In the genomic region with DNA sequence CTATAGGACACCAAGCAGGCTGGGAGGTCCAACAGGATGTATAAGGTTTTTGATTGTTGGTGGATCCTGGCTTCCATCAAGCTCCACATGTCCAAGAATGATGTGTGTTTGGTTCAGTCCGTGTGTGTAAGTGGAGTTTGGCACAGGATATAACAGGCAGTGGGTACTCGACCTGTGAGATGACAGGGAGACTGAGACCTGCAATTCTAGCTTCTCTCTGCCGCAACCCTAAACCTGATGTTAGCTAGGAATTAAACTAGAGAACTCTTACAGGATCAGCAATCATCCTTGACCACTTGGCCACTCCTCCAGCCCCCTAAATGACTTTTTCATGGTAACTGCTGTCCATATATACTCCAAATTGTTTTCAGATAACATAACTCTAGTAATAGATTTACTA, we compare ENCODE assay signal across 8 mouse cellular contexts. TPM values are rescaled to one million over a fixed set of nuclear protein-coding genes. Genes with fewer than 3 reads are reported as not detected.
DNase-seq lines count a peak whose midpoint lies in the region; ATAC-seq and TF ChIP-seq lines count a peak whose summit lies in the region.

No protein-coding gene starts in this region.

- H3K4me2 ChIP-seq in heart, embryonic 16.5 days (ENCODE audit: low read depth, low read length) = peak overlapping the region; percentile 71; the same call in 1 of the 2 replicates
- peak overlapping the region; percentile 74 for H3K4me2 ChIP-seq in liver, embryonic 15.5 days

- no peak for TF ChIP-seq EP300 in heart, adult 2 months (IDR thresholded peaks at IDR 0.05; ENCODE audit: insufficient read depth, low read depth, low read length)

- H3K9me3 ChIP-seq in heart, embryonic 16.5 days (replicated peaks; ENCODE audit: control insufficient read depth, low read length) = no peaks in the 10 kb centered on the region
- no peaks in the 10 kb centered on the region for H3K9me3 ChIP-seq in E14TG2a.4 (ENCODE audit: low read length)
- H3K9me3 ChIP-seq in liver, embryonic 15.5 days (replicated peaks) = no peaks in the 10 kb centered on the region

- peak overlapping the region; percentile 74; the same call in 1 of the 2 replicates for H3K9ac ChIP-seq in heart, embryonic 16.5 days (ENCODE audit: low read length)
- H3K9ac ChIP-seq in heart, adult 2 months (ENCODE audit: low read depth, low read length) = no peak overlapping the region
- H3K9ac ChIP-seq in liver, embryonic 15.5 days = peak overlapping the region; percentile 62

- no peak for DNase-seq in heart, adult 2 months
- no peak for DNase-seq in adrenal gland, postnatal 25 days
- DNase-seq in frontal cortex, postnatal 36 days (ENCODE audit: low spot score in 2 of 2) = no peak
- DNase-seq in lung, postnatal 25 days (ENCODE audit: low spot score) = no peak

- peak overlapping the region; percentile 41 for H3K27ac ChIP-seq in heart, embryonic 16.5 days (ENCODE audit: low read length)
- no peak overlapping the region for H3K27ac ChIP-seq in heart, adult 2 months
- peak overlapping the region; percentile 99 for H3K27ac ChIP-seq in liver, embryonic 15.5 days (replicated peaks)

- no peak for ATAC-seq in heart, embryonic 16.5 days (replicated peaks; ENCODE audit: extremely low read depth, insufficient read depth, low FRiP score)
- peak; percentile 7; the same call in 1 of the 2 replicates for ATAC-seq in erythroid progenitor cell, adult 5-6 weeks (replicated peaks; ENCODE audit: low FRiP score, poor library complexity, severe bottlenecking)
- no peak for ATAC-seq in liver, embryonic 15.5 days (ENCODE audit: insufficient read depth)

- H3K36me3 ChIP-seq in heart, embryonic 16.5 days (ENCODE audit: control insufficient read depth, insufficient read depth) = no peaks in the 10 kb centered on the region
- H3K36me3 ChIP-seq in heart, adult 2 months (ENCODE audit: control insufficient read depth, insufficient read depth, low read length) = peaks cover 2% of the 10 kb centered on the region; the same call in 1 of the 2 replicates
- peaks cover 3% of the 10 kb centered on the region for H3K36me3 ChIP-seq in E14TG2a.4 (ENCODE audit: insufficient read depth, low read length)
- H3K36me3 ChIP-seq in liver, embryonic 15.5 days (replicated peaks) = 0 out of 2 replicates have a peak, but pooled peaks cover 2% of the 10 kb centered on the region

- no peaks in the 10 kb centered on the region for H3K27me3 ChIP-seq in heart, embryonic 16.5 days (ENCODE audit: control insufficient read depth, insufficient read depth, low read length)
- no peaks in the 10 kb centered on the region for H3K27me3 ChIP-seq in heart, adult 2 months (ENCODE audit: control insufficient read depth, insufficient read depth, low read length)
- H3K27me3 ChIP-seq in E14TG2a.4 (ENCODE audit: insufficient read depth, low read length) = no peaks in the 10 kb centered on the region
- H3K27me3 ChIP-seq in liver, embryonic 15.5 days = no peaks in the 10 kb centered on the region

- WGBS in heart, embryonic 16.5 days = 35% methylated on average over 3 of the region's 3 CpGs
- WGBS in heart, adult 2 months = 50% methylated on average over 3 of the region's 3 CpGs
- 26% methylated on average over 3 of the region's 3 CpGs for WGBS in liver, embryonic 15.5 days (ENCODE audit: insufficient replicate concordance)

- no peak for TF ChIP-seq CTCF in heart, adult 2 months (IDR thresholded peaks at IDR 0.05)
- no peak for TF ChIP-seq CTCF in E14TG2a.4 (conservative IDR thresholded peaks at IDR 0.05; ENCODE audit: low read length)

- no peak overlapping the region for H3K4me3 ChIP-seq in heart, embryonic 16.5 days (ENCODE audit: low read length)
- H3K4me3 ChIP-seq in heart, adult 2 months = no peak overlapping the region
- peak overlapping the region; percentile 69 for H3K4me3 ChIP-seq in E14TG2a.4 (replicated peaks; ENCODE audit: low read length)
- H3K4me3 ChIP-seq in liver, embryonic 15.5 days (replicated peaks) = peak overlapping the region; percentile 57

- intact Hi-C loops in heart, adult 2 months (cut with DNase I) = loop anchor here (2.0 to 10.0 kb wide), 4 partner anchors 34 to 1982 kb away; partner anchors contain the start of genes Hist1h1c, Hist1h2ac, Hist1h2ag and Hist1h2an

- TF ChIP-seq POLR2A in heart, adult 2 months (IDR thresholded peaks at IDR 0.05; ENCODE audit: insufficient read depth, low read depth, low read length) = no peak

- H3K4me1 ChIP-seq in heart, embryonic 16.5 days (ENCODE audit: control insufficient read depth, insufficient read depth, low read length) = peaks cover 17% of the 10 kb centered on the region
- H3K4me1 ChIP-seq in heart, adult 2 months (ENCODE audit: control insufficient read depth, insufficient read depth, low read length) = no peaks in the 10 kb centered on the region; the same call in none of the 2 replicates
- H3K4me1 ChIP-seq in E14TG2a.4 (replicated peaks; ENCODE audit: low read depth, low read length) = peaks cover 37% of the 10 kb centered on the region
- peaks cover 38% of the 10 kb centered on the region for H3K4me1 ChIP-seq in liver, embryonic 15.5 days (replicated peaks)

- no peaks in the 10 kb centered on the region for H3K79me2 ChIP-seq in heart, adult 2 months (replicated peaks; ENCODE audit: control insufficient read depth, insufficient read depth, low read length)

RNA-seq across cellular contexts. Expression of gene Hist1h2ak, which starts 1.3 kb away (rescaled TPM):
- 9.3 and 10.0 TPM in 2 replicates for polyA plus RNA-seq in heart, embryonic 16.5 days (2015; fragmentation: Nextera tagmentation; extraction: Ambion mirVana)
- total RNA-seq in heart, adult 2 months (2021) = 1 to 10 TPM; 1.3 to 4.2 TPM
- 0.62 TPM in 1 of 2 replicates, not detected in the other for polyA plus RNA-seq in heart, adult 2 months (2012; rRNA removed)
- 480 and 792 TPM in 2 replicates for total RNA-seq in erythroid progenitor cell, adult 5-6 weeks (2015; ENCODE audit: low replicate concordance)
- 4,887 and 6,345 TPM in 2 replicates for total RNA-seq in erythroid progenitor cell, adult 5-6 weeks (2017; ENCODE audit: low replicate concordance)
- polyA plus RNA-seq in liver, embryonic 15.5 days (2015; fragmentation: Nextera tagmentation; extraction: Ambion mirVana) = 40.7 and 47.8 TPM in 2 replicates
- 28.8 and 39.5 TPM in 2 replicates for total RNA-seq in adrenal gland, postnatal 25 days (2021)

RNA-seq across cellular contexts. Expression of gene Hist1h2bn, which starts 1.6 kb away (rescaled TPM):
- 0.88 and 1.6 TPM in 2 replicates for polyA plus RNA-seq in heart, embryonic 16.5 days (2015; fragmentation: Nextera tagmentation; extraction: Ambion mirVana)
- 1 to 10 TPM; 2.6 to 6.9 TPM for total RNA-seq in heart, adult 2 months (2021)
- 1.6 and 1.9 TPM in 2 replicates for polyA plus RNA-seq in heart, adult 2 months (2012; rRNA removed)
- total RNA-seq in erythroid progenitor cell, adult 5-6 weeks (2015; ENCODE audit: low replicate concordance) = 1,688 and 1,944 TPM in 2 replicates
- 6,530 and 7,011 TPM in 2 replicates for total RNA-seq in erythroid progenitor cell, adult 5-6 weeks (2017; ENCODE audit: low replicate concordance)
- 7.6 and 11.2 TPM in 2 replicates for polyA plus RNA-seq in liver, embryonic 15.5 days (2015; fragmentation: Nextera tagmentation; extraction: Ambion mirVana)
- total RNA-seq in adrenal gland, postnatal 25 days (2021) = 52.6 and 54.5 TPM in 2 replicates

RNA-seq across cellular contexts. Expression of gene Hist1h4k, which starts 2.1 kb away (rescaled TPM):
- 1.9 TPM in 1 of 2 replicates, not detected in the other for polyA plus RNA-seq in heart, embryonic 16.5 days (2015; fragmentation: Nextera tagmentation; extraction: Ambion mirVana)
- total RNA-seq in heart, adult 2 months (2021) = 10 to 100 TPM; 24.6 to 31.5 TPM
- 4.9 TPM in 1 of 2 replicates, not detected in the other for polyA plus RNA-seq in heart, adult 2 months (2012; rRNA removed)
- total RNA-seq in erythroid progenitor cell, adult 5-6 weeks (2015; ENCODE audit: low replicate concordance) = 298 and 381 TPM in 2 replicates
- 3,827 and 6,951 TPM in 2 replicates for total RNA-seq in erythroid progenitor cell, adult 5-6 weeks (2017; ENCODE audit: low replicate concordance)
- polyA plus RNA-seq in liver, embryonic 15.5 days (2015; fragmentation: Nextera tagmentation; extraction: Ambion mirVana) = 4.0 and 6.0 TPM in 2 replicates
- total RNA-seq in adrenal gland, postnatal 25 days (2021) = 152 and 260 TPM in 2 replicates

RNA-seq across cellular contexts. Expression of gene Hist1h4j, which starts 17.5 kb away (rescaled TPM):
- polyA plus RNA-seq in heart, embryonic 16.5 days (2015; fragmentation: Nextera tagmentation; extraction: Ambion mirVana) = 0.51 and 0.67 TPM in 2 replicates
- total RNA-seq in heart, adult 2 months (2021) = 1 to 10 TPM; 1.8 to 3.2 TPM
- polyA plus RNA-seq in heart, adult 2 months (2012; rRNA removed) = 0.73 TPM in 1 of 2 replicates, not detected in the other
- 12.6 and 18.4 TPM in 2 replicates for total RNA-seq in erythroid progenitor cell, adult 5-6 weeks (2015; ENCODE audit: low replicate concordance)
- 900 and 1,530 TPM in 2 replicates for total RNA-seq in erythroid progenitor cell, adult 5-6 weeks (2017; ENCODE audit: low replicate concordance)
- polyA plus RNA-seq in liver, embryonic 15.5 days (2015; fragmentation: Nextera tagmentation; extraction: Ambion mirVana) = 0.86 and 0.88 TPM in 2 replicates
- 20.5 and 22.8 TPM in 2 replicates for total RNA-seq in adrenal gland, postnatal 25 days (2021)

RNA-seq across cellular contexts. Expression of gene Hist1h1b, which starts 28.1 kb away (rescaled TPM):
- polyA plus RNA-seq in heart, embryonic 16.5 days (2015; fragmentation: Nextera tagmentation; extraction: Ambion mirVana) = 8.6 and 9.8 TPM in 2 replicates
- total RNA-seq in heart, adult 2 months (2021) = 1 to 10 TPM; 2.3 to 2.5 TPM
- polyA plus RNA-seq in heart, adult 2 months (2012; rRNA removed) = not detected in 2 replicates
- total RNA-seq in erythroid progenitor cell, adult 5-6 weeks (2015; ENCODE audit: low replicate concordance) = 1,815 and 1,971 TPM in 2 replicates
- 4,746 and 7,405 TPM in 2 replicates for total RNA-seq in erythroid progenitor cell, adult 5-6 weeks (2017; ENCODE audit: low replicate concordance)
- 32.9 and 34.2 TPM in 2 replicates for polyA plus RNA-seq in liver, embryonic 15.5 days (2015; fragmentation: Nextera tagmentation; extraction: Ambion mirVana)
- 48.9 and 60.4 TPM in 2 replicates for total RNA-seq in adrenal gland, postnatal 25 days (2021)

Comparison
In these comparisons a context has a peak if more than half of its experiments do, and no peak if none do; other contexts are left out.
1. H3K4me3 ChIP-seq: peak in E14TG2a.4 (single experiment) and liver, embryonic 15.5 days (single experiment); none in heart, embryonic 16.5 days (single experiment) and heart, adult 2 months (single experiment).
2. RNA of gene Hist1h2ak, which starts 1.3 kb away (total RNA-seq): 480 to 6,345 TPM in erythroid progenitor cell, adult 5-6 weeks; 28.8 to 39.5 TPM in adrenal gland, postnatal 25 days and 1.3 to 4.2 TPM in heart, adult 2 months; every median in the first group is over 10 times any median in the second.
3. RNA of gene Hist1h2bn, which starts 1.6 kb away (total RNA-seq): 1,688 to 7,011 TPM in erythroid progenitor cell, adult 5-6 weeks; 52.6 to 54.5 TPM in adrenal gland, postnatal 25 days and 2.6 to 6.9 TPM in heart, adult 2 months; every median in the first group is over 10 times any median in the second.